Mouse (Mus musculus) kidney, embryonic 14.5 days (tissue): ENCODE results near the gene Lingo3. TPM values are rescaled to one million over a fixed set of nuclear protein-coding genes. Genes with fewer than 3 reads are reported as not detected.
A peak's percentile ranks its signal among the peaks of the same experiment; 100 is the strongest.

ENCODE experiments used
- ATAC-seq: fragments of 200-750 bp; cut with Nextera tagmentation; 2 replicates; pipeline ENCODE4 v1.8.0; 2017; ENCODE audit warnings: moderate number of reproducible peaks, mild to moderate bottlenecking, moderate TSS enrichment, moderate library complexity; ENCODE audit not compliant: low FRiP score, low TSS enrichment
- H3K27ac ChIP-seq: fragments of 300-500 bp; sonication (generic); 2 replicates; pipeline ENCODE4 v1.5.1; 2014; ENCODE audit warnings: low read depth, mild to moderate bottlenecking, low read length, moderate library complexity, mixed read lengths
- H3K27me3 ChIP-seq: fragments of 300-500 bp; sonication (generic); 2 replicates; pipeline ENCODE4 v1.6.1; 2014; ENCODE audit warnings: mild to moderate bottlenecking, low read length; ENCODE audit not compliant: control insufficient read depth, insufficient read depth
- H3K36me3 ChIP-seq: fragments of 300-500 bp; sonication (generic); 2 replicates; pipeline ENCODE4 v1.6.1; 2014; ENCODE audit warnings: low read length, mixed read lengths; ENCODE audit not compliant: control insufficient read depth, insufficient read depth
- H3K4me1 ChIP-seq: fragments of 300-500 bp; sonication (generic); 2 replicates; pipeline ENCODE4 v1.6.1; 2014; ENCODE audit warnings: low read length, mixed read lengths; ENCODE audit not compliant: control insufficient read depth, insufficient read depth
- H3K4me2 ChIP-seq: fragments of 300-500 bp; sonication (generic); replicated peaks from 2 replicates; pipeline ENCODE4 v1.6.1; 2014; ENCODE audit warnings: low read depth, mild to moderate bottlenecking, low read length
- H3K4me3 ChIP-seq: fragments of 300-500 bp; sonication (generic); 2 replicates; pipeline ENCODE4 v1.5.1; 2014; ENCODE audit warnings: mild to moderate bottlenecking, low read length
- H3K9ac ChIP-seq: fragments of 300-500 bp; sonication (generic); 2 replicates; pipeline ENCODE4 v1.6.1; 2014; ENCODE audit warnings: low read depth, mild to moderate bottlenecking, low read length, moderate library complexity
- H3K9me3 ChIP-seq: fragments of 300-500 bp; sonication (generic); 2 replicates; pipeline ENCODE4 v1.6.1; 2016; ENCODE audit warnings: low read length; ENCODE audit not compliant: control insufficient read depth
- WGBS: fragments of 180-500 bp; shearing (Covaris S2); extraction: QIAGEN DNeasy Blood & Tissue Kit; methylation state at CpG from one replicate; pipeline ENCODE4 v1.1.7; 2014; 5-methylcytosine and 5-hydroxymethylcytosine counted together
- polyA plus RNA-seq: library from polyadenylated mRNA; unstranded; fragments of >200 nt; fragmentation: Nextera tagmentation; extraction: Ambion mirVana; gene quantifications from 2 replicates; pipeline ENCODE4 v1.2.1, GENCODE M21; 2014

Lingo3 gene
- polyA plus RNA-seq, 1 experiment from 2014 or later = 0.97 TPM

GRCm38 (mm10) chr10:80827870-80828420 lies 15.9 kb downstream of the Lingo3 start:
- Histone ChIP-seq H3K4me1 (peaks cover 18% of the 10 kb centered on the region), H3K36me3 (peaks cover 19% of the 10 kb centered on the region), H3K27me3 (no peaks in the 10 kb centered on the region), H3K4me2 (peak overlapping the region; percentile 97), H3K9ac (peak overlapping the region; percentile 92), H3K4me3 (peak overlapping the region; percentile 71), H3K9me3 (no peaks in the 10 kb centered on the region), H3K27ac (no peak overlapping the region)
- 73% methylated on average over 10 of the region's 10 CpGs for WGBS
- ATAC-seq = no peak

GRCm38 (mm10) chr10:80827063-80827869 lies 16.6 kb downstream of the Lingo3 start:
- peaks cover 19% of the 10 kb centered on the region for H3K36me3 ChIP-seq
- WGBS = 5% methylated on average over 29 of the region's 29 CpGs
- H3K4me3 ChIP-seq = peak overlapping the region; percentile 71
- no peaks in the 10 kb centered on the region for H3K9me3 ChIP-seq
- no peaks in the 10 kb centered on the region for H3K27me3 ChIP-seq
- peaks cover 18% of the 10 kb centered on the region for H3K4me1 ChIP-seq
- peak overlapping the region; percentile 79; the same call in 1 of the 2 replicates for H3K27ac ChIP-seq
- ATAC-seq = no peak
- peak overlapping the region; percentile 97 for H3K4me2 ChIP-seq
- peak overlapping the region; percentile 92 for H3K9ac ChIP-seq

GRCm38 (mm10) chr10:80826151-80827062 lies 17.4 kb downstream of the Lingo3 start, which contains the start of gene Oaz1:
TSS of gene Oaz1 (plus strand) at chr10:80826656.
- Histone ChIP-seq H3K36me3 (peaks cover 19% of the 10 kb centered on the region), H3K4me2 (peak within 1 kb of the TSS; percentile 97), H3K4me3 (peak within 1 kb of the TSS; percentile 71), H3K9me3 (no peaks in the 10 kb centered on the region), H3K27ac (peak within 1 kb of the TSS; percentile 79), H3K4me1 (peaks cover 18% of the 10 kb centered on the region), H3K27me3 (no peaks in the 10 kb centered on the region), H3K9ac (peak within 1 kb of the TSS; percentile 92)
- ATAC-seq = peak; percentile 96
- under 1% methylated on average over 74 of the region's 82 CpGs for WGBS

GRCm38 (mm10) chr10:80824827-80825226 lies 19.0 kb downstream of the Lingo3 start:
- no peaks in the 10 kb centered on the region for H3K27me3 ChIP-seq
- WGBS = 68% methylated on average over 2 of the region's 2 CpGs
- H3K4me2 ChIP-seq = no peak overlapping the region
- H3K4me1 ChIP-seq = peaks cover 8% of the 10 kb centered on the region; the same call in 1 of the 2 replicates
- H3K9me3 ChIP-seq = no peaks in the 10 kb centered on the region
- no peak overlapping the region for H3K27ac ChIP-seq
- H3K36me3 ChIP-seq = peaks cover 13% of the 10 kb centered on the region
- no peak overlapping the region for H3K4me3 ChIP-seq
- no peak for ATAC-seq
- H3K9ac ChIP-seq = no peak overlapping the region

- WGBS = 45% methylated on average over 8 of the region's 8 CpGs
- H3K27ac ChIP-seq = no peak overlapping the region
Observed at GRCm38 (mm10) chr10:80823847-80824643, 19.8 kb downstream of the Lingo3 start.

GRCm38 (mm10) chr10:80823316-80823715 lies 20.5 kb downstream of the Lingo3 start:
- Histone ChIP-seq H3K27ac (no peak overlapping the region), H3K36me3 (peaks cover under 1% of the 10 kb centered on the region; the same call in 1 of the 2 replicates), H3K4me2 (no peak overlapping the region), H3K9me3 (no peaks in the 10 kb centered on the region), H3K27me3 (no peaks in the 10 kb centered on the region), H3K4me1 (peaks cover 5% of the 10 kb centered on the region; the same call in 1 of the 2 replicates), H3K9ac (no peak overlapping the region), H3K4me3 (no peak overlapping the region)
- no peak for ATAC-seq
- 93% methylated on average over 1 of the region's 1 CpGs for WGBS

More at GRCm38 (mm10) chr10:80823847-80824643, 19.8 kb downstream of the Lingo3 start:
- Histone ChIP-seq H3K27me3 (no peaks in the 10 kb centered on the region), H3K4me2 (no peak overlapping the region), H3K9ac (no peak overlapping the region), H3K4me1 (peaks cover 5% of the 10 kb centered on the region; the same call in 1 of the 2 replicates), H3K9me3 (no peaks in the 10 kb centered on the region), H3K4me3 (no peak overlapping the region), H3K36me3 (peaks cover 5% of the 10 kb centered on the region; the same call in 1 of the 2 replicates)
- no peak for ATAC-seq

GRCm38 (mm10) chr10:80822528-80822927 lies 21.3 kb downstream of the Lingo3 start:
- H3K4me2 ChIP-seq = no peak overlapping the region
- no peaks in the 10 kb centered on the region for H3K36me3 ChIP-seq
- no peaks in the 10 kb centered on the region for H3K27me3 ChIP-seq
- peaks cover 1% of the 10 kb centered on the region; the same call in 1 of the 2 replicates for H3K4me1 ChIP-seq
- H3K4me3 ChIP-seq = no peak overlapping the region
- no peaks in the 10 kb centered on the region for H3K9me3 ChIP-seq
- no peak overlapping the region for H3K9ac ChIP-seq
- no peak overlapping the region for H3K27ac ChIP-seq
- WGBS = 90% methylated on average over 5 of the region's 5 CpGs
- ATAC-seq = no peak

- H3K9me3 ChIP-seq = no peaks in the 10 kb centered on the region
- ATAC-seq = no peak
Observed at GRCm38 (mm10) chr10:80821991-80822390, 21.8 kb downstream of the Lingo3 start.

More at GRCm38 (mm10) chr10:80821991-80822390, 21.8 kb downstream of the Lingo3 start:
- no peaks in the 10 kb centered on the region for H3K27me3 ChIP-seq
- no peaks in the 10 kb centered on the region for H3K4me1 ChIP-seq
- H3K4me3 ChIP-seq = no peak overlapping the region
- H3K27ac ChIP-seq = no peak overlapping the region
- H3K36me3 ChIP-seq = no peaks in the 10 kb centered on the region
- H3K9ac ChIP-seq = no peak overlapping the region
- 41% methylated on average over 2 of the region's 2 CpGs for WGBS
- H3K4me2 ChIP-seq = no peak overlapping the region
